Mouse (Mus musculus): ENCODE measurements at regions not wholly inside any gene's neighbourhood (a gene's known extent, or its start where the extent isn't known, plus 50 kb on each side); places are given as distances from the start of the nearest gene placed in this dataset.
A peak's percentile ranks its signal among the peaks of the same experiment; 100 is the strongest.

DNA sequence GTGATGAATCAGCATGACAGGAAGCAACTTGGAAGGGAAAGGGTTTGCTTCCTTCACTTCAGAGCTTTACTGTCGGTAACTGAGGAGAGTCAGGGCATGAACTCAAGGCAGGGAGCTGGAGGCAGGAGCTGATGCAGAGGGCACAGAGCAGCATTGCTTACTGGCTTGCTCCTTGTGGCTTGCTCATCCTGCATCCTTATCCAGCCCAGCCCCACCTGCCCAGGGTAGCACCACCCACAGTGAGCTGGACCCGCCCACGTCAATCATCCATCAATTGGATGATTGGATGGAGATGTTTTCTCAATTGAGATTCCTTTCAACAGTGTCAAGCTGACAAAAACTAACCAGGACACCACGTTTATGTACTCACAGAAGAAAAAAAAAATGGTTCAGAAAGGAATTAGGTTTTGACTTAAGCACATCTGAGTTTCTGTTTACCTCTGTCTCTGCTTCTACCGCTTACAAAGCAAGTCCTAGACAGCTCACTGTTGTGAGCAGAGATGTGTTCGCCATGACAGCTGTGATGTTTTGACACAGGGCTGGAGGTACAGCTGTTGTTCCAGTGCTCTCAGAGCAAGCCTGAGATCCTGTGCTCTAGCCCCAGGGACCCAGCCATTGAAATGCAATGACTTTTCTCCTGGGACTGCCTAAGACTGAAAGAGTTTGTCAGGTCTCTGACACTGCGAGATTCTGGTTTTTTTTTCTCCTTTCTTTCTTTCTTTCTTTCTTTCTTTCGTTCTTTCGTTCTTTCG is 186.6 kb upstream of the Hes1 start:
- no peak for DNase-seq

DNA sequence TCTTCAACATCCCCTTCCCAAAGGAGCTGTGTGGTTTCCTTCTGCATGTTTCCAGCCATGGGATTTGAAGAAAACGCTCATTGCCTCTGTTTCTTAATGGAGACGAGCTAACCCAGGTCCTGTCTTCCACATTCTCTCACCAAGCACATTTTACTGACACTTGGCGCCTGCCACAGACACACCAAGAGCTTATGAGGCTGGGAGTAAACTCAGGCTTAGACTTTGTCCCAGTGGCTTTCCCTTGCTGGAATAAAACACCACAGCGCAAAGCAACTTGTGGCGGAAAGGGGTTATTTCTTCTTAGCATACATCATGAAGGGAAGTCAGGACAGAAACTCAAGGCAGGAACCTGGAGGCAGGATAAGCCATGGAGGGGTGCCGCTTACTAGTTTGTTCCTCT is 184.5 kb upstream of the Hes1 start:
- no peak for DNase-seq

DNA sequence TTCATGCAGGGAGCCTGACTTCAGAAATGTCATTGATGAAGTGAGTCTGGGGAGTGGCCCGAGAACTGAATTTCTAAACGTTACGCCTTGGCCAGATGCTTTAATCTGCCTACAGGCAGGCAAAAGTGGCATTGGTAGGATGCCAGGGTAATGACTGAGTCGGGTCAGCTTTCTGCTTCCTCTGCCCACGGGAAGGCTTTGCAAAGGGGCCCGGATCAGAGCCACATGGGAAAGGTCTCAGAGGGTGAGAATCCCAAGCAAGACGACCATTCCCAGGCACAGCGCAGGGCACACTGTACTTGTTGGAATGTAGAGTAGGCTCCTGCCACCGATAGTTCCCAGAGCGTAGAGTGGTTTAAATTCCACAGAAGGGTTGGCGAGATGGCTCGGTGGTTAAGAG is 182.7 kb upstream of the Hes1 start:
- no peak for DNase-seq

DNA sequence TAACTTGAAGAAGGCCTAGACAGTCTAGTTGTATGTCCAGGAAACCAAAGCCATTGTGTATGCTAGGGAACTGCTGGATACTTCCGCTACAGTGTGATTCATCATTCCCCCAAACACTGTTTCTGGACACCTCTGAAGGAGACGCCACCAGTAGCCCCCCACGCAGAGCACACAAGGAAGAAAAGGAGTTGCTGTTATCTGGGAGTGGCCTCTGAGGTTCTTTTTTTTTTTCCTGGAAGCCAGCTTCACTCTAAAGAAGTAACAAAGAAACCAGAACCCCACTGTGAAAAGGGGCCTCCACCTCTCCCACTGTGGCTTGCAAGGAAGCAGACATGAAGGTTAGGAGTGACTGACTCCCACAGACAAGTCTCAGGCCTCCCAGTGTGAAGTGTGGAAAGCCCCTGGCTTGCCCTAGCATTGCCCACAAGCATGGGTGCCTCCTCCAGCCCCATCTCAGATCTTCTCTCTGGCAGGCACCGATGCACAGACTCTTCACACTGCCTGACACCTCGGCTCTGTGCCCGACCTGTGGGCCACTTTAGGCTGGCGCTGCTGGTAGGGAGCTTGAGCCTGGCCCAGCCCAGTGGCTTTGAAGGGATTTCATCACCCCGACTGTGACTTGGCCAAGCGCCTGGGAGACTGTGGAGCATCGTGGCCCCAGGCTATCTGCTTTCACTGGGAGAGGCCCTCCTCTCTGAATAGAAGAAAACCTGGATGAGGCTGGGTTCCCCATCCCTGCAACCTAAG is 181.8 kb upstream of the Hes1 start:
- peak; percentile 51 to 71 for DNase-seq

DNA sequence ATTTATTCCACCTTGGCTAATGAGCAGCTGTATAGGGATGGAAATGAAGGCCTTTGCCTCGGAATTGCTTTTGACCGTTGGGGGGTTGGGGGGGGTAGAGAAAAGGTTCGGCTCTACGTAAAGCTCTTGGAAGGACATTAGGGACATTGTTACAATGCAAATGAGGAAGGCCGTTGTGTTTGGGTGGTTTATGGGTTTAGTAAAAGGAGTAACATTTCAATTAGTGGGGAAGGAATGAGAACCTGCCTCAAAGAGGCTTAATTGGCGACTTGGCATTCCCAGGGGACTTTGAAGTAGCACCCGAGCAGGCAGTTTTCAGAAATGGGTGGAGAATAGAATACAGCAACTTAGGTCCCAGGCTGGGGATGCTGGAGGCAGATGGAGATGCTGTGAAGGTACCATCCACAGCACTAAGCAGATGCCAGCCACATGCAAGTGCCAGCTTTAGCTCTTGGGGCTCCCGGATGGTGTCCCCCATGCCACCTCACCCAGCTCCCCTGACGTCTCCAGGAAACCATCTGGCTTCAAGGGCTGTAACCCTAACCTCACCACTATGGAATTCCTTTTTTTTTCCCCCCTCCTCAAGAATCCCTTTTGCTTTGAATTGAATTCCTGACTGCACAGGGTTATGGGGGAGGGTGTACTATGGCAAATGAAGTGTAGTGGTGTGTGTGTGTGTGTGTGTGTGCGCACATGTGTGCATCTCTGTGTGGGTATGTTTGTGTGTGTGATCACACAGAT is 180.8 kb upstream of the Hes1 start:
- DNase-seq: no peak

DNA sequence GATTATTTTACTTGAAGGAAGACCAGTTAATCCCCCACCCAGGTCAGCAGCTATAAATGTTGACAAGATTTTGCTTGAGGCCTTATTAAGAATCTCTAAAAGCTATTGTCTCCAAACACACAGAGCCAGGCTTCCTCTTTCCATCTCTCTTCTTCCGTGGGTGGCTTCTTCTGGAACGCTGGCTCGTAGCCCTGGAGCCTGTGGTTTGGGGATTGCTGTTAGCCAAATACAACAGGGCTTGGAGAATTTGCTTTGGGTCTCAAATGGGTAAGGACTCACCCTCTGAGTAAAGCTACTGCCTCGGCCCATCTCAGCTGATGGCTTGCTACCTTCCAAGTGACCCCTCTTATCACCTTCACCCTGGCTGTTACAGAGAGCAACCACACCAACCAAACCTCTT is 179.3 kb upstream of the Hes1 start:
- DNase-seq: no peak

DNA sequence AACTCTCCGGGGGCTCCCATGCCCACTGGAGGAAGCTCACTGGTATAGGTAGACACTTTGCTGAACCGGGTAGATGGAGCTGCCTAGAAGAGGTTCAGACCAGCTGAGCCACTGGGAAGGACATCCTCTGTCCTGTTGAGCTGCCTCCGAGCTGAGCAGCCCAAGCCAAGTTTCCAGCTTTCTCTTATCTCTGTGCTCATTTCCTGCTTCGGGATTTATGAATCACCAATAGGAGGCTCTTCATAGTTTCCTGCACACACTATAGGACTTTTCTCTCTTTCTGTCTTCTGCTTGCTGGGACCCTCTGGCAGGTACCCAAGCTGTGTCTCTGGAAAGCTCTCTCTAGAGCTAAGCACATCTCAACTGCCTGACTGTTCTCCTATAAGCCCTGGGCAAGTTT is 177.4 kb upstream of the Hes1 start:
- peak in 1 of 2 experiments; percentile 20 for DNase-seq

DNA sequence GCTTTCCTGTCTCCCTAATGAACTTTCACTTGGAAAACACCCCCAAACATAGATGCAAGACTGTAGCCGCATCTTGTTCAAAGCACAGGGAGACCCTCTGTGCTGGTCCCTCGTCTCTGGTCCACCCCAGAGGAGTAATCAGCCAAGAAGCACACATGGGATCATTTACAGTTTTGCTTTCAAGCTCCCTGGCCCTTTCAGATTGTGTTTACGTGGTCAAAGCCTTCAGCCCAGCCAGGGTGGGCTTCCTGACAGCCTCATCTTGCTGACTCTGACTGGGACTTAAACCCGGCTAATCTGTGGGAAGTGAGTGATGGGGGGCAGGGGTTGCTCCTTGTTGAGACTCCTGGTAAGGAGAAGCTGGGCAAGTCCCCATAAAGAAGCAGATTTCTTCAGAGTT is 174.8 kb upstream of the Hes1 start:
- no peak for DNase-seq

DNA sequence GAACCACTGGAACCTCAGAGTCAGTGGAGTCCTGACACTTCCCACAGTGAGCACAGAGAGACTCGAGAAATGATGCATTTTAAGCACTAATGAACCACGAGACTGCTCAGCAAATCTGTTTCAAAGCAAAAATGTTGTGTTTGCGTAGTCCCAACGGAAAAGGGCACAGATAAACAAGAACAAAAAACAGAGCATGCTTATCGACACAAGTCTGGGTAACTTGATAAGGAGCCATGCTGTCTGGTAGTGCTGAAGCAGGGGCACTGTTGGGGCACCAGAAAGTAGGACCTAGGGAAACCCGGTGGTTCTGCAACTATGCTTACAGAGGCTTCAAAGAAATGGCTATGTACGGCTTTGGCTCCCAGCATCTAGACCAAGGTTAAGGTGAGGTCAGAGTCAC is 172.7 kb upstream of the Hes1 start:
- DNase-seq: no peak

DNA sequence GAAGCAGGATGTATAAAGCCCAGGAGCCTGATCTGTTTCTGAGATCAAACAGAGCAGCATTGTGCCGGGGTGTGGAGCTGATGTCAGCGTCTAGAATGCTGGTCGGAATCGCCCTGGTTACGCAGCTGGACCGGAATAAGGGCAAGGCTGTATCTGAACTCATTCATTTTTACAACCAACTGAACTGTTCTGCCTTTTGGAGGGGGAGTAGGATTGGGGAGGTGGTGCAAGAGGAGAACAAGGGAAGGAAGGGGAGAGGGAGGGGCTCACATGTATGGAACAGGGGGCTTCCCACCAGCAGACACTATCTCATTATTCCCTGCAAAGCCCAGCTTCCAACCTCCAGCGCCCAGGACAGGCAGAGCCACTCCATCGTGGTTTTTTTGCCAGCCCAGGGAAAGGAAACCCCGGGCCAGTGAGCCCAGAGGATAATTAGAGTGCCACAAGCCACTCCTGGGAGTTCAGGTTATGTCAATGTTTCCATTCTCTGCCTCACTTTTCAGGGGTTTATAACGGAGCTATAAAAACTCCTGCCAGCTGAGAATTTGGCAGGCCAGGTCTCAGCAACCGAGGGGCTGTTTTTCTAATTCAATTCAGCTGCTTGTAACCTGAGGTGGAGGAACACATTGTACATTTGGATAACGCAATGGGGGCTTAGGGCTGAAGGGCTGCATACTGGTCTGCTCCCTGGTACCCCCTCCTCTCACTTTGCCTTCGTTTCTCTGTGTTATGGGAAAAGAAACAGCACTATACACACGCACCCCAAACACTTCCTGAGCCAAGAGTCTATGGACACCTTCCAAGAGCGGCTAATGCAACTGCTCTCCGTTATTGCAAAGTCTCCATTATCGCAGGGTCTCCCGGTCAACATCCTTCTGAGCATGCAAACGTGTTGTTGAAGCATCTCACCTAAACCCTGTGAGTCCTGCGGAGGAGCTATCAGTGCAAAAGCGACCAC is 170.0 kb upstream of the Hes1 start:
- DNase-seq: no peak

DNA sequence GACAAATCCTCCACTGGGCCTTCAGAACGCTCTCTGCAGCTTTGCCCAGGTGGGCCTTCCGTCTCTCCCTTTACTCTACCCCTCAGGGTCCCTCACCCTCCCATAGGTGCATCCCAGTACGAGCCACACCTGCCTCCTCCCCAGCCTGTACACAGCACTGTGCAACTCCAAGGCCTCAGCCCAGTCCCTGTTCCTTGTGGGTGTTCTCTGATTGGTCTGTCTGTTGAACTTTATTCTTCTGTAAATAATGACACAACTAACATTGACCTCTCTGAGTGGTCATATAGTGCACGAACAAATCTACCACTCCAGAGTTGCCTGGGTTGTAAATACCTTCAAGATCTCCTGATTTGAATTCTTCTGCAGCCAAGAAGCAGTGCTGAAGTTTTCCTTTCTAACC is 167.8 kb upstream of the Hes1 start:
- no peak for DNase-seq

DNA sequence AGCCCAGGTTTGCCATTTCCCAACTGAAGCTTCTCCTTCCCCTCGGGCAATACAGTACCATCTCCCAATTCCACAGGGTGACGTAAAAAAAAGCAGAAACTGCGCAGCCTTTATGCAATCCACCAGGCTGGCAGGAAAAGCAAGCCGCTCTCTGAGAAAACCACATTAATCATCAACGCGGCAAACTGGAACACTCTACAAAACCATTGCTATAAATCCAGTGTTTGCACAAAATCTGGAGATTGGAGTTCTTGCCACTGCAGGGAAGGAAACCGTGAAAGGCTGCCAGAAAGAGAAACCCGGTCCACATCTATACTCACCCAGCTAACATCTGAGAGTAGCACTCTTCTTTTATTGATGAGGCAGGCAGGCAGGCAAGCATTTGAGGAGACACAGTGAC is 160.7 kb upstream of the Hes1 start:
- DNase-seq: no peak

DNA sequence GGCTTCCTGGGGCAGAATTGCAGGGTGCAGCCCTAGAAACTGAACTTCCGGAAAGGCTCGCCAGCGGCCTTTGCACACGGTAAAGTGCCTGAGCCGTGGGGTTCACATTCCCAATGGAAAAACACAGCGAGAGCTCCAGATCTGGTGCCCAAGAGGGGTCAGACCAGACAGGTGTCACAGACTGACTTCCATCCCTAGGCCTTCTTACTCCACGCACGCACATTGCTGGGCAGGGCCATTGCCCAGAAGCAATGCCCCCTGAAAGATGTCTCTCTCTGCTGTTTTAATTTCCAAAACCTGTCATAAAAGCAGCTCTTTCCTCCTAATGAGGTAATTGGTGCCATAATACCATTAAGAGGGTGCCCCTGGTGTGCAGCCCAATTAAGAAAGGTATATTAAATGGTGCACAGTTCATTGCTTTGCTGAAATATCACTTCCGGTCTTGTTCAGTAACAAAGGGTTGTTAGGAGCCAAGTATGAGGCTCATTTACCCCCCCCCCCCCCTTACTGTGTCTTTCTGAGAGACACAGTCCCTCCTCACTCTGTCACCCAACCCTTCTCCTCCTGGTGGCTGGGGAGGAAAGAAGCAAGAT is 159.9 kb upstream of the Hes1 start:
- DNase-seq: no peak

DNA sequence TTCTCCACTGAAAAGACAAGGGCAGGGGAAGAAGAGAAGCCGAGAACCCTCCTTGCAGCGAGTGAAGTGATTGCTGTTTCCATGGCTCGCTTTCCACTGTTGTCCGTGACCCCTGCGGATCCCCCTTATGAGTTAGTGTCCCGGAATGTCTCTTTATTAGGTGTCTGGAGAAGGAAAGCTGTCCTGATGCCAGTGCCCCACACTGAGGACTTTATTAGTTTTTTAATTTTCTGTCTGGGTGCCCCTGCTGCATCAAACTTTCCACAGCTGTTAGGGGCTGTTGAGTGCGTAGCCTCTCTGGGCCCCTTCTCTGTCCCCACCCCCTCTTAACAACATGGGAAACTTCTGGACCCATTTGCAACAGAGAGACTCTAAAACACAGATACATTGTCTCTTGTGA is 156.9 kb upstream of the Hes1 start:
- no peak for DNase-seq

DNA sequence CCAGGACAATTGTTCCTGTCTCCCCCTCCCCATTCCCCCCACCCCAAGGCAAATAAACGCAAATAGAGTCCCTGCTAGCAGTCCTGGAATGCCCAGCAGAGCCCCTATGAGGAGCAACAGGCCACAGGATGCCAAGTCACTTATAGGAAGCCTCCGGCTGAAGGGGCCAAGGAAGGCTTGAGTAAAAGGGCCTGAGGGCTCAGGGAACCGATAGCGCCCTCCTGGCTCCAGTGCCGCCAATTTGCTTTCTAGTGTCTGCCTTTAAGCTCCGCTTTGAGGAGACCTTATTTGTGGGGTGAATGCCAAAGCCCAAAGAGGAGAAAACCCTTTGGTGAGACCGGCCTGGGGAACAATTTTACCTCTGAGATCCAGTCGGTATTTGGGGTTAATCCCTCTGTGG is 156.2 kb upstream of the Hes1 start:
- no peak for DNase-seq

DNA sequence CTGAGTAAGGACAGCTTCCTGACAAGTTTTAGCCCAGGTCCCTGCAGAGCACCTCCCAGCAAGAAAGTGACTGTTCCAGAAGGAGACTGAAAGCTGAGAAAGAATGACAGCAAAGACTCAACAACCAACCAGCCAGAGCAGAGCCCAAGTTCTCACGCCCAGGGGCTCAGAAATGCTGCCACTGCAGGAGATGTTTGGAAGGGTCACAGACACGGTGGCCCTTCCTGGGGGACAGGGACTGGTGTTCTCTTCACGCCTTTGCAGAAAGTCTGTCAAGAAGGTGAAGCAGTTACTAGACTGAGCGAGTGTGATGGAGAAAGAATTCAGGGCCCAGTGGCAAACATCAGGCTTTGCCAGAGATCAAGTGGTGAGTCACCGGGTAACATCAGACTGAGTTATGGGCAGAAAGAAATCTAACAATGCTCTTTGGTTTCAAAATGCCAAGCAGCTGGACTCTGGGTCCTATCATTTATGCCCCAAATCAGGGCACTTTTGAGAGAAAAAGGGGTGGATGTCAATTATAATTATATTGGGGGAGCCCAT is 154.2 kb upstream of the Hes1 start:
- DNase-seq: no peak

DNA sequence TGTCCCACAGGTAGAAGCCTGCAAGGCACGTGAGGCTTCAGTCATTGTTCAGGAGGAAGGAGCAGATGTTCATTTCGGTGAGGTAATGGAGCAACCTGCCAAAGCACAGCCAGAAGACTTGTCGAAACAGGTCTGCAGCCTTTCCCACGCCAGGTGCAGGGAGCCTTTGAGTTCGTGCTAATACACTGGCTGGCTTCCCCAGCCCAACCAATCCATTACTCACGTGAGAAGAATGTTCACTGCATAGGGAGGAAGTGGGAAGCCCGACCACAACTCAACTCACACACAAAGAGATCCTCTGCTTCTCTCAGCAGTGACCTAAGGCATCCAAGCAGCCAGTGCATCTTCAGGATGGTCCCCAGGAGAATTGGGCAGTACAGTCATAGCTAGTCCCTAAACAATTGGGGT is 153.0 kb upstream of the Hes1 start:
- peak in 1 of 2 experiments; percentile 37 for DNase-seq

DNA sequence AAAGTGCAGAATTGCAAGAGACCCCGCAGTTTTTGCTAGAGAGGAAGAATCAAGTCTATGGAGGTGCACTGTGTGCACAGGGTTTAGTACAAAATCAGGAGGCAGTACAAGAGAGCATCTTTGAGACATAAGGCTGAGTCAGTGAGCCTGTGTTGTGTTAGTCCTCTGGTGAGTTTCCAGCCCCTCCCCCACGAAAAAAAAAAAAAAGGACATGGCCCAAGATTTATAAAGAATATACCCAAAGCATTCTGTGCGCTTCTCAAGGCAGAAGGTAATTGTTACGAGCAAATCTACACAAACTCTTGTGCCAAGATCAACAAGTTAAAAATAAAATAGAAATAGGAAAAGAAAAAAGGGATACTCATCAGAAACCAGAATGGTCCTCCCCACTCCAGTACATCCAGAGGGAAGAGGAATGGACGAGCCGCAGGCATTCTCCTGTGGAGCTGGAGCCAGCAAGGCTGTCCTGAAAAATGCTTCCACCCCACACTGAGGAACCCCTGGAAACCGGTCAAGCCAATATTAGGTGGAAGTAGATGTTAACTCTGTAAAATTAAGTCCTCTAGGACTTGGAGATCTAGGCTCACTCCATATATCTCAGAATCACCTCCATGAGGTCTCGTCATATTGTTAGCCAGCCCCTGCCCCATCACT is 150.7 kb upstream of the Hes1 start:
- no peak for DNase-seq

DNA sequence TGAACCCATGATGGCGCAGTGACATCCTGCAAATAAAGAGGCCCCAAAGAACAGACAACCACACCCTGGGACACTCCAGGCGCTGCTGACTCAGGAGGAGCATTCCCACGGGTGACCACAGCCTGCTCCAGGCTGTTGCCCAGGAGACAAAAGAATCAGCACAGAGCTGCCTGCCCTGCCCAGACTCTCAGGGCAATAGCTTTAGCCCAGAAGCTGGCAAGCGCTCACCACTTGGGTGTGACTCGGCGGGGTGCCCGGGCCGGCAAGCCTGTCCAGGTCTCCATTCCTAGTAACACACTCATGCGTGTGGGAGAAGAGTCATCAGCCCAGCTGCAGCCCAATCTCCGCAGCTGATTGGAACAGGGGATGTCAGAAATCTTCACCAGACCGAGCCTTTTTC is 148.8 kb upstream of the Hes1 start:
- peak in 1 of 2 experiments; percentile 59 for DNase-seq

DNA sequence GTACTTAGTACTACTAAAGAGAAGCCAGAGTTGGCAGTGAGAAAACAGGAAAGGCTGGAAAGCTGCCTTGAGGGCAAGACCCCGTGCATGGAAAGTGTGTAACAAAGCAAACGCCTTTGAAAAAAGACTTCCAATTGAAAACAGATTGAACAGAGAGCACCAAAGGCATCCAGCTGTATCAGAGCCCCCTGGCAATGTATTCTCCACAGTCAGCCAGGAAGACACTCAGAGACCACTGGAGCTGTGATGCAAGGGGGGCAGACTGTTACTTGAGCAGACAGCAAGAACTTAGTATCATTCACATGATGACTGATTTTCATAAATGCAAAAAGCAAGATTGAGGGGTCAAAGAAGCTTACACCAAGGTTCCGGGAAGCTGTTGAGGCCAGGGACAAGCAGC is 146.2 kb upstream of the Hes1 start:
- no peak for DNase-seq

DNA sequence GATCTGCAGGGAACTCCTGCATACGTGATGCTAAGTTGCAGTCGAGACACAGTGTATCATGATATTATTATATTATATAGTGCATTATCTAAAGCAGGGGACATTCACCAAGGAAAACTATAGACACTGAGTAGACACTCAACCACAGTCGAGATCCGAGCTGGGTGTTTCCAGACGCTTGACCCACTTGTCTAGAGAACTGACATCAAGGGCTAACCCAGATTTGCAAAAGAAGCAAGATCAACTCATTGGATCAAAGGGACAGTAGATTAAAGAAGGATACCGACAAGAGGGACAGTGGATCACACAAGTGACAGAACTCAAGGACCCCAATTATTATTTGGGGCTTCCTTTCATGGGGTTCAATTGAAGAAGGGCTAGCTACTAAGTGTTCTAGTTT is 145.8 kb upstream of the Hes1 start:
- no peak for DNase-seq

Measured in kidney, postnatal 25 days (tissue).